Mouse (Mus musculus): ENCODE results near the gene Lamb1.
A peak's percentile ranks its signal among the peaks of the same experiment; 100 is the strongest.

The Lamb1 gene

DNA sequence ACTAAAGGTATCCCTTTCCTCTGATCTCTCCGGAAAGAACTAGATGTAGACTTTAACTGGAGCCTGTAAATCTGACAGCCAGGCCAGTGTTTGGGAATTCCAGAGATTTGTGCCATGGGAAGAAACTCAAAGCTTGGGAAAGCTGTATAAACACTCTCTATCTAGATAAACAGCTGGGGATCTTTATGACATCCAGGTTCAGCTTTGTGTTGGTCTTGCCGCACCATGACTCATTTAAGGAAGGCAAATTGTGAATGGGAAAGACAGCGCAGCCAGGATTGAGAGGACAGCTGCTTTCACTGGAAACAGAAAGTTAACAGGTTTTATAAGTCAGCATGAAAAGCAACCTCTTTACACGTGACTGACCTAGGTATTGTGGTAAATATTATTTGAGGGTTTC lies 12.8 kb upstream of the Lamb1 start:
- no peak for DNase-seq (ENCODE audit: inconsistent age in 2 of 2, low spot score in 1 of 2)

DNA sequence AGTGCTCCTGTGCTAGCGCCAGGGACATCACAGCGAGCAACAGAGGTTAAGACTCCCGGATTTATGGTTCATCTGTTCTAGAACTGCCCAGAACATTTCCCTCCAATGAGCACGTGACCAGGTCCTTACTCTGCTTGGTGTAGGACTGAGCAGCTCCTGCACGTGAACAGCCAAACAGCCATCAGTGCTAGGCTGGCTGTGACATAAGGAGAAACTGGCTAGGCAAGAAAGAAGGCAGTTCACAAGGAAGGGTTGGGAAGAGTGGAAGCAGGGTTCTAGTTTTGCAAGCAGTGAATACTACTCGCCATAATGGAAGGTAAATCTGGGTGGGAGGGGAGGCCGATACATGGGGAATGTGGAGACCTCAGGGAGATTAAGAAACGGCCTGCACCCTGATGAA lies 10.1 kb upstream of the Lamb1 start:
- DNase-seq (ENCODE audit: inconsistent age in 2 of 2, low spot score in 1 of 2) = no peak

DNA sequence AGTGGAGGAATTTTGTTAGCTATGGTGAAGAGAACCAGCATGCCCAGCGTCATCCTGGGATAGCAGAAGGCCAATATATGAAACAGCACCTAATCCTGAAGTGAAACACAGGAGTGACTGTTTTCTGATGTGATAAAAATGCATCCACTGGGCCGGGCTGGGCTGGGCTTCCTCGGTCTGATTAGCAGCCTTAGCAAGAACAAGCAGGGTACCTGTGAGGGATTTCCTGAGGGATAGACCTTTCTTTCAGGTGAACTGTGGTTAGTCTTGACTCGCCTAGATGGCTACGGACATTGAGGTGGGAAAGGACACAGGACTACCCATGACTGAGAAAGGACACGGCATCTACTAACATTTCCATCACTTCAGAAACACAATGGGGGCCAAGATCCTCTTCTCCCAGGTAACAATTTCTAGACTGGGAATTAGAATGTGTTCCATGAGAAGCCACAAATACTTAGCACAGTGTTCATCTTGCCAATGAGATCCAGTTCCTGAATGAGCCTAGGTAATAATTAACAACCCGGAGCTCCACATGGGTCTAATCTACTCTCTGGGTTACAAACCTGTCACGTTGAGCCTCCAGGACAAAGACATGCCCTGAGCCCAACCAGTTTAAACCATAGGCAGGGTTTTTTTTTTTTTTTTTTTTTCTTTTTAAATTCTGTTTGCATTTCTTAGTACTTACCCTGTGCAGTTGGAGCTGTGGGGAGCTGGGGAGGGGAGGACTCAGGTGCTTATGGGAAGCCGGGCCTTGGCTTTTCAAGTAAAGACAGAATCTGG lies 8.7 kb upstream of the Lamb1 start:
- no peak for DNase-seq (ENCODE audit: inconsistent age in 2 of 2, low spot score in 1 of 2)

DNA sequence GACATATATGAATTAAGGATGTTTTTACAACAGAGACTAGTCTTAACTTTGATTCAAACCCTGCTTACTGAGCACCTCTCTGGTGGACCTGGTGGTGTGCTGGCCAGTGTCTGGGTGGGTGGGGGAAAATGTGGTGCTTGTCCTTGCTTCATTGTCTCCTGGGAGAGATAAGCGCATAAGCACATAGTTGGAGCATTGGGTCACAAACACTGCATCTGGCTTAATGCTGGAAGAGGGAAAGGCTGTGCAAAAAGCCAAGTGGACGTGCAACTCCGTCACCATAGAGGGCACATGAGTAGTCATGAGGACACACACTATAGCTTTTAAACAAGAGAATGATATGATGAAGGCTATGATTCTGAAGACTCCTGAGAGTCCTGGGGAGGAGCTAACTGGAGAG lies 3.2 kb upstream of the Lamb1 start:
- DNase-seq (ENCODE audit: inconsistent age in 2 of 2, low spot score in 1 of 2) = peak in 1 of 2 experiments; percentile 59

DNA sequence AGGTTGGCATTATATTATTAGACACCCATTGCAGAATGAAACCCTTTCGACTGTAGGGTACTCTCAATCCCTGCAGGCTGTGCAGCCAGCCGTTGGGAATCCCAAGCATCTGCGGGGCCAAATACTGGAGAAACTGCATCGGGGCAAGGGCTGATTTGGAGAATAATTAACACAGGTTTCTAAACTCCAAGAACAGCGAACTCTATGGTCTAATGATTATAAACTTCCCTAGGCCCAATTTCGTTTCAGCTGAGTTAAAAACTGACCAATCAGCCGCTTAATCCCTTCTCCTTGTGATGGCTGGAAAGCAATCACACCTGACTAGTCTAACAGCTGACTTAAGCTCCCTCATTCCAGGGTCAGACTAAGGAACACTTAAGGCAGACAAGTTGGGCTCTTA lies 1.1 kb upstream of the Lamb1 start:
- no peak for DNase-seq (ENCODE audit: inconsistent age in 2 of 2, low spot score in 1 of 2)

DNA sequence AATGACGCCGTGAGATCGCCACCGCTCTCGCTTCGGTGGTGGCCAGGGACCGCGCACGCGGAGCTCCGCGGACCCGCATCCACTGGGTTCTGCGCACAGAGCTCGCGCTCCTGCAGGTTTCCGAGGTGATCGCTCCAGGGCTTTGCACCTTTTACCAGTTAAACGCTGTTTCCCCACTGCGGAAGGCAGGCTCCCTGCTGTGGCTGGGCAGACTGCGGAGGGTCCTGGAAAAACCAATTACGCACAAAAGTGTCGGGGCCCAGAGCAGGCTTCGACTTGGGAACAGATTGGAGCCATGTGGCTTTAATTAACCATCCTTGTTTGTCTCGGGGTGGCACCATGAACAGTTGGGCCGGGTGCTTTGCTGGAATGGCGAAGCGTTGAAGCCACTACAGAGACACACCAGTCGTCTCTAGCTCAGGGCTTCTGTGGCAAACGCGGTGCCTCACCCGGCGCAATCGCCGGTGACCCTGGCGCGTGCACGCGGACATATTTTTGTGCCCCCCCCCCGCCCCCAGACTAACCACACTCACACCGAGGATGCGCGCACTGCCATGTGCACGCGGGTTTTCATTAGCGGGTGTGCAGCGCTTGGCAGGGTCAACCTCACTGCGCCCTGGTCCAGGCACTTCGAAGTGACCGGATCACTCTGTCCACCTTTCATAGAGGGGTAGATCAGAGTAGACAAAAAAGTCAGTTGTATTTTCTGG lies 843 bp downstream of the Lamb1 start:
- DNase-seq (ENCODE audit: inconsistent age in 2 of 2, low spot score in 1 of 2) = peak; percentile 48 to 80

DNA sequence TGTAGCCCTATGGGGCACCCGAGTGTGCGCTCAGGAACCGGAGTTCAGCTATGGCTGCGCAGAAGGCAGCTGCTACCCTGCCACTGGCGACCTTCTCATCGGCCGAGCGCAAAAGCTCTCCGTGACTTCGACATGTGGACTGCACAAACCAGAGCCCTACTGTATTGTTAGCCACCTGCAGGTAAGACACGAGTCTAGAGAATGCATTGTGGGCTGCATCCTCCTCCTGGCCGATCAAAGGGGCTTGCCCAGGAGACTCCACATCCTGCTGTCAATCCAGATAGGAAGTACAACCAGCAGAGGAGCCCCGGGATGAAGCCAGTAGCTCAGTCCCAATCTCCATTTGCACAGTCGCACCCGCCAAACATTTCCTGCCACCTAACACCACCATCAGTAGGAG lies 1.7 kb downstream of the Lamb1 start:
- peak; percentile 41 to 77 for DNase-seq (ENCODE audit: inconsistent age in 2 of 2, low spot score in 1 of 2)

DNA sequence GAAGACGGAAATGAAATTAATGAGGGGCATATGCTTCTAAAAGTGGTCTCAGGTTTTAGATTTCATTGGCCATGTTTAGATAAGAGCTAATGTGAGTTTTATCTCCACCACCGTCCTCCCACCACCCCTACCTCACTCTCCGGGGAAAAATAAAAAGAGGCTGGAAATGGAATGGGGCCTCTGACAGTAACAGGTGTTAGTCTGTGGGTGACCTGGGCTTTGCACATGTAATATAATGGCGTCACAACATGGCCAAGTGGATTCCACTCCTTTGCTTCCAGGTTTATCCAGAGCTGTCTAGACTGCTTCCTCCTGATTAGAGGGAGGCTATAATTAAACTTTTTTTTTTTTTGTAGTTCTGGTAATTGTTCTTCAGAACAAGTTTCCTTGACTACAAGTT lies 2.3 kb downstream of the Lamb1 start:
- peak in 1 of 2 experiments; percentile 48 for DNase-seq (ENCODE audit: inconsistent age in 2 of 2, low spot score in 1 of 2)

DNA sequence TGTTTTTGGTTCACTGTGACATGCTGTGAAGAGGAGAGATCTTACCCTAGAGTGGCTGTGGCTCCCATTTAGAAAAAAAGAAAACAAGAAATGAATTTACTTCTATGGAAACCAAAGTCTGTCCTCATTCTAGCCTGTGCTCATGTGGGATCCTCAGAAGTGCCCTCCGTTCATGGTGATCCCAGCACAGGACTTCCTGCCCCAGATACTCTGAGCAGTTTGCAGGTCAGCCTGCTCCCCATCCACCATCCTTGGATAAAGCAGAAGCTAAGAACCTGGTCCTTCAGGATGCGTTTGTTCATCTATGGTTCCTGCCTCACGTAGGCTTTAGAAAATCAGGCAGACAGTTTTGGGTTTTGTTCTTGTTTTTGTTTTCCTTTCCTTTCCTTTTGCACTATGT lies 3.3 kb downstream of the Lamb1 start:
- DNase-seq (ENCODE audit: inconsistent age in 2 of 2, low spot score in 1 of 2) = peak in 1 of 2 experiments; percentile 58

DNA sequence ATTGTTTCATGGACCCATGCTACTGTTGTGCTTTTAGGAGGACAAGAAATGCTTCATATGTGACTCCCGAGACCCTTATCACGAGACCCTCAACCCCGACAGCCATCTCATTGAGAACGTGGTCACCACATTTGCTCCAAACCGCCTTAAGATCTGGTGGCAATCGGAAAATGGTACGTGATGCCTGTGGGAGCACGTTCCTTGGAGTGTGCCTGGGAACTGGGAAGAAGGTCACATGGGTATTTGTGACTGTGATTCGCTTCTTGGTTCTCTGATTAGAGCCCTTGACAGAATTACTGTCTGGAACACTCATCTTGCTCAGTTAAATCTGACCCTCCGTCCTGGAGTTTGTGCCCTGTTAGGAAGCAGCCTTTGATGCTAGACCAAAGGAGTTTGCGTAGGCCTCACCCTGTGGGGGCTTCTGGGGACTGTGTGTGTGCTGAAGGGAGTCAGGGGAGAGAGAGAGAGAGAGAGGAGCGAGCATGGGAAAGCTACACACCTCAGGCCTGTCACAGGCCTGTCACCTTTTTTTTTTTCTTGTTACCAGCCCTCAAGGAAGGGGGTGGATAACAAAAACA lies 4.1 kb downstream of the Lamb1 start:
- peak; percentile 53 to 78 for DNase-seq (ENCODE audit: inconsistent age in 2 of 2, low spot score in 1 of 2)

DNA sequence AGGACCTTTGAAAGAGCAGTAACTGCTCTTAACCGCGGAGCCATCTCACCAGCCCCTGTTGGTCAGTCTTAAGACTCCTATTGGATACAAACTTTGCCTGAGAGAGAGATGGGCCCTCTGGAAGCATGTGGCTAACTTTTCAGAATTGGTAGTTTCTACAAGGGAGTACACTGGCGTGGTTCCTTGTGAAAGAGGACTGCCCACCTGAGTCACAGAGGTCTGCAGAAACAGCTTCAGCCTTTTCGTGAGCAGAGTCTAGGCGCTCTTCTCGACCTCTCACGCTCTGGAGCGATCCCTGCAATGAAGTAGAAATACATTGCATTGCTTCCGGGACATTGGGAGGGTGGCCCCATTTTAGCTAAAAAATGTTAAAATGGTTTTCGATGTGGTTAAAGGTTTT lies 5.3 kb downstream of the Lamb1 start:
- no peak for DNase-seq (ENCODE audit: inconsistent age in 2 of 2, low spot score in 1 of 2)

DNA sequence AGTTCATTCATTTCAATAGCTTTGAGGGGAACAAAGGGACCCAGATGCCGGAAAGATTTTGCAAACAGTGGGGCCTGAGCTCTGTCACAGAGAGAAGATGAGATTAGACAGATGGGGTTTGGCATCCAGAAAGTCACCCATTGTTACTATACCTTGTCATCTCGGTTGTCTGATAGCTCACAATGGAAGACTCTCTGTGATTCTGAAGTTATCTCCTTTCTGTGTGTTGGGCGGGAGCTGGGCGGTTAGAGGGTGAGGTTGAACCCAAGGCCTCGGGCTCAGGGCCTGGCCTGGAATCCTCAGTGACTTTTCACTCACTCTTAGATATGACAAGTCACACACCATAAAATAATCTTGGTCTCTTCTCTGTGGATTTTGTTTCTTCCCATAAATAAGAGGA lies 5.7 kb downstream of the Lamb1 start:
- DNase-seq (ENCODE audit: inconsistent age in 2 of 2, low spot score in 1 of 2) = peak in 1 of 2 experiments; percentile 68

DNA sequence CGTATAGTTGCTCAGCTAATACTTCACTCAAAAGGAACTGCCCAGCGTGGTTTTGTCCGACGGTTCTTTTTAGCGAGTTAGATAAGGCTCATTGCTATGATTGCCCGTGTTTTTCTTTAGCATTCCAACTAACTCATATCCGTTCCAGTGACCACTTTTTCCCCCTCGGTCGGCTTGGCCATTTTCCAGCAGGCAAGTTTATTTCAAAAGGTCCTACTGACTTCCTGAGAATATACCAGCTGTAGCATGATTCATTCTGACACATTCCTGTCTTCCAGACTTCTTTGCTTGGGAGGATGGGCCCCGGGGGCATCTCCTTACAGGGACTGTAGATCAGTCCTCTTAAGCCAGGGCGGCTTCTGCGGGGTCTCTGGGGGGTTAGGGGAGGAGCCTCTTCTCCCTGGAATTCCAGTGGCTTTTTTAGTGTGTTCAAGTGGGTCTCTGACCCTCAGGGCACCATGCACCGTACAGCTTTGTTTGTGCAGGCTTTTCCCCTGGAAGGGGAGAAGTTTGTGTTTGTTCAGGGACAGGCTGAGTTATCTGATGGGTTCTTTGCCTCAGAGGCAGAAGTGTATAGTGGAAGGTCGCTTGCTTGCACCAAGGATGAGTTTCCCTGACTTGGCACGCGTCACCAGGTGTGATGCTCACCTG lies 6.5 kb downstream of the Lamb1 start:
- DNase-seq (ENCODE audit: inconsistent age in 2 of 2, low spot score in 1 of 2) = peak; percentile 67 to 86

DNA sequence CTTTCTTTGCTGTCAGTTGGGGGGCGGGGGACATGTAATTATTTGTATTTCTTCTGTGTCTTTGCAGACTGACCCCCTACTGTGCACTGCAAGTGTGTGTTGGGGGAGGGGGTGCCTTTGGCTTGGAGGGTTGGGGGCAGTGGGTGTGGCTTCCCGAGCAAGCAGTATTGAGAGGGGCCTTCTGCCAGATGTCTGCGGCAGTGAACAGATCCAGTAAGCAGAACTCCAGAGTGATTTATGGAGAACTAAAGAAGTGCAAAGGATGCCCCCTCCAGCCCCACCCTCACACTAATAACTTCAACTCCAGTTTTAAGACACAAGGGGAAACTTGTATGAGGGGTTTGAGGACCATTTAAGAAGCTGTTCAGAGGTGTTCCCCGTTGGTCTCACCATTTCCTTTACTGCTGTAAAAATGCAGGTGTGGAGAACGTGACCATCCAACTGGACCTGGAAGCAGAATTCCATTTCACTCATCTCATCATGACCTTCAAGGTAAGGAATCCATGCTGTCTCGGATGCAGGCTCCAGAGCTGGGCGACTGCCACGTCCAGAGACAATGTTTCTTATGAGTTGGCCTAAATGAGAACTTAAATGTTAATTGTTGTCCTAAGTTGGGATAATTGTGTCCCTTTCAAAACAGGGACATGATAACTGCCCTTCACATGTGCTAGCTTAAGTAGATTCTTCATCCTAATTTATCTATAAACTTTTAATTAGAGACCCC lies 7.1 kb downstream of the Lamb1 start:
- DNase-seq (ENCODE audit: inconsistent age in 2 of 2, low spot score in 1 of 2) = peak in 1 of 2 experiments; percentile 26

DNA sequence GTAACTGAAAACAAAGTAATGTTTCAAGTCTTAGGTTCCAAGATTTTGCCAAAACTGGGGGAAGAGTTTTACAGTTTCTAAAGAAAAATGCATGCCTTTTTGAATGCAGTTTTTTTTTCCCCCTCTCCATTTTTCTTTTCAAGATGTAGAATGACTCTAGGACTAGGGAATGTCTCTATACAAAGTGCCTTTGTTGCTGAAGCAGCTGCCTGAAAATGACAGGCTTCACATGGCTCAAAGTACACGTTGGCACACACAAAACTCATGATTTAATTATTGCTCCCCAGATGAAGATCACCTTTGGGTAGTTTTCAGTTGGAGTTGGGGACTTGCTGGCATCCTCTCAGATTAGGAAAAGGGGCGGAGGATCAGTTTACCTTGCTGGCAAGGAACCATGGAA lies 7.8 kb downstream of the Lamb1 start:
- peak in 1 of 2 experiments; percentile 34 for DNase-seq (ENCODE audit: inconsistent age in 2 of 2, low spot score in 1 of 2)

DNA sequence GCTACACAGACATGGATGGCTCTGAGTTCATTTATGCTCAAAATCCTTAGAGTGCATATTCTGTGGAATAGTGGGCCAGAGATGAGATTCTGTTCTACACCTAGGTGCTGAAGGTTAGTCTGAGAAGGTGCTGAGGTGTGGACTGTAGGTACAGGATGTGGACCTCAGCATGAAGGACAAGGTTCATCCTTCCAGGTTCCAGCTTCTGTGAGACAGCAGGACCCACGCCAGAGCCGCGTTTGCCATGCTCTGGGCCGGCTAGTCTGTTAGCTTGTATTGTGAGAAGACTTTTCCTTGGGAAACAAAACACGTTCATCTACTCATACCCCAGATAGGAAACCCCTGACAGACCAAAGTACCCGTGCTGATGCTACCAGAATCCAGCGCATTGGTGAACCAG lies 8.6 kb downstream of the Lamb1 start:
- DNase-seq (ENCODE audit: inconsistent age in 2 of 2, low spot score in 1 of 2) = no peak

DNA sequence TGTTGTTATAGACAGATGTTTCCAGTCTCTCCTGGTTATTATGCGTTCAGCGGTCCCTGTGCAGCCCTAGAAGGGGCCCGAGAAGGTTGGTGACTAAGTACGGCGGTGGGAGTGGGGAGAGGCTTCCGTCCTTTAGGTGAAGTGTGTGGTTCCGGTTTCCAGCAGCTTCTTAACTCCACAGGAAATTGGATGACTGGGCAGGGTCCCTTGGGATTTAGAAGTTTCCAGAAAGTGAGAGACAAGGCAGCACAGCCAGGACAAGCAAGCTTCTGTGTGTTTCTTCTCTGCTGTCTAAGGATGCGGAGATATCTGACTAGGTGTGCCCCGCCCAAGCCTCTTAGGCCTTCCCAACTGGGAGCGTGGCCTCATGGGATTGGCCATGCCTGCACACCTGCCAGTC lies 10.4 kb downstream of the Lamb1 start:
- DNase-seq (ENCODE audit: inconsistent age in 2 of 2, low spot score in 1 of 2) = peak in 1 of 2 experiments; percentile 42

DNA sequence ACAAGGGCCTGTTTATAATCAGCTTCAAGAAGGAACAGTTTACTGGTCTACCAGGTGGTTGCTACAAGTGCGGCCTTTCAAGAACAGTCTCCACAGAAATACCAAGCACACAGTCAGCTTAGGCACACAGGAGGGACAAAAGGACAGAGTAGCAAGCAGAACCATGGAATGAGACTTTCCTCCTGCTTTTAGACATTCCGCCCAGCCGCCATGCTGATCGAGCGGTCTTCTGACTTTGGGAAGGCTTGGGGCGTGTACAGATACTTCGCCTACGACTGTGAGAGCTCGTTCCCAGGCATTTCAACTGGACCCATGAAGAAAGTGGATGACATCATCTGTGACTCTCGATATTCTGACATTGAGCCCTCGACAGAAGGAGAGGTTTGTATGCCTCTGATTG lies 13.2 kb downstream of the Lamb1 start:
- DNase-seq (ENCODE audit: inconsistent age in 2 of 2, low spot score in 1 of 2) = peak in 1 of 2 experiments; percentile 59

DNA sequence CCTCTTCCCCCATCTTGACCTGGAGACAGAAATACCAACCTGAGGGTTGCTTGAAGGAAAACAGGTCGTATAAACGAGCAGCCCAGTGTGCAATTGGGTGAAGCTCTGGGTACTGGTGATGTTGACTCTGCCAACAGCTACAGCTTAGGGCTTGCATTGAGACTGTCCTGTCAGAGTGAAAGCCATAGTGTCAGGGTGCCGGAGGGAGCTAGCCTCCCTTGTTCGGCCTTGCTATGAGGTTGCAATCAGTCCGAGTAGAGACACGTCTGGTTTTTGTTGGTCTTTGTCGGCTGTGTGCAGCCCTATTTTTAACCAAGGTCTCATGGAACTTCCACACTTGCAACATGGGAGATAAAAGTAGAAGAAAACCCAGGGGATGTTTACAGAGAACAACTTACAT lies 15.3 kb downstream of the Lamb1 start:
- peak in 1 of 2 experiments; percentile 65 for DNase-seq (ENCODE audit: inconsistent age in 2 of 2, low spot score in 1 of 2)

DNA sequence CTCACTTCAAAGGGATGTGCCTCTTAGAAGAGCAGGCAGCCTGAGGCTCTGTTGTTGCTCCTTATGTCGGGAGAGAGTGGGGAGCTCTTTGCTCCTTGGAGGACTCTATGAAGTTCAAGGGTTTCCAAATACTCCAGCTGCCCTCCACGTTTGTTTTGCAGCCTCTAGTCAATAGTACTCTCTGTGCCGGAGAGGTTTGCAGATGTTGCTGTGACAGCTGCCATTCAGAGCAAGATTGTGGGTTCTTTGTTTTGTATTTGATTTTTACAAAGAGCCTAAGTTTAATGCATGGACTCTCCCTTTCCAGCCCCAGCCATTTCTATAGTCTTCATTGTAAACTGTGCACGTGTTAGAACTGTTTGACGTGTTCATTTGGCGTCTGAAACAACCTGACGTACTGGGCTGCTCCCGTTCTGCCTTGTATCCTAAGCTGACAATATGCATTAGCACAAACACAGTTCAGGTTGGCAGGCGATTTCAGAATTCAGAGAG lies 16.1 kb downstream of the Lamb1 start:
- peak in 1 of 2 experiments; percentile 63 for DNase-seq (ENCODE audit: inconsistent age in 2 of 2, low spot score in 1 of 2)

DNA sequence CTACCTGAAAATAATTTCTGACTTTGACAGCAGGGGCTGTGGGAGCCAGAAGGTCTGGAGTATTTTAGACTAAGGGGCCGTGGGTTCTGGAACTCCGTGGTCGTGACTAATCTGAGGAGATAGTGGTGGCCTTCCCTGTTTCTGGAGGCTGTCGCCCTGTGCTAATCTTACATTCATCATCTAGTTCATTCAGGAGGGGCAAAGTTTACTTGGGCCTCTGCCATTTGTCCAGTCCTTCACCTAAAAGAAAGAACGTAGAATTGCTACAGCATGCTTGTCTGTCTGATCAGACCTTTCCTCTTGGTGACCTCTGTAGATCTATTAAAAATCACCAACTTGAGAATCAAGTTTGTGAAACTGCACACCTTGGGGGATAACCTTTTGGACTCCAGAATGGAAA lies 17.2 kb downstream of the Lamb1 start:
- DNase-seq (ENCODE audit: inconsistent age in 2 of 2, low spot score in 1 of 2) = peak; percentile 52 to 81

Data from adrenal gland, adult (tissue).